Mouse (Mus musculus): ENCODE measurements around the gene Igsf8.

Igsf8 gene

DNA sequence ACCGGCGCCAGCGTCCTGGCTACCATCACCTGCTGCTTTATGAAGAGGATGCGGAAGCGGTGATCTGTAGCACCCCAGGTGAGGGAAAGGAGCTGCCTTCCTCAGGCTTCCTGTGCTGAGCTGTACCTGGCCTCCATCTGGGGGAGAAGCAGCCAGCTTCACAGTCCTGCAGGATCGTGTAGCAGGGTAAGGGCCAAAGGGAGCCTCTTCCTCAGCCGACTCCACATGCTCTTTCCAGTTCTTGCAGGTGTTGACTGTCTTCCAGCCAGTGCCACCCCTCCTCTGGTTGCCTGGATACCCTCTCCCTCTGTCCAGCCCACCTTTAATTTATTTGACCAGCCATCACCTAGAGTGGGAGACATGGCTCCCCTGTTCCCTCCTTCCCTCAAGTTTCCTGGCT, 57.9 kb downstream of the Igsf8 start:
- DNase-seq (ENCODE audit: inconsistent age in 2 of 2, low spot score in 1 of 2) = no peak

- DNase-seq (ENCODE audit: inconsistent age in 2 of 2, low spot score in 1 of 2) = no peak
These were observed 58.5 kb downstream of the Igsf8 start for GRCm38 (mm10) chr1:172319921-172320411.

GRCm38 (mm10) chr1:172322725-172323124, 61.3 kb downstream of the Igsf8 start:
- peak in 1 of 2 experiments; percentile 23 for DNase-seq (ENCODE audit: inconsistent age in 2 of 2, low spot score in 1 of 2)

DNA sequence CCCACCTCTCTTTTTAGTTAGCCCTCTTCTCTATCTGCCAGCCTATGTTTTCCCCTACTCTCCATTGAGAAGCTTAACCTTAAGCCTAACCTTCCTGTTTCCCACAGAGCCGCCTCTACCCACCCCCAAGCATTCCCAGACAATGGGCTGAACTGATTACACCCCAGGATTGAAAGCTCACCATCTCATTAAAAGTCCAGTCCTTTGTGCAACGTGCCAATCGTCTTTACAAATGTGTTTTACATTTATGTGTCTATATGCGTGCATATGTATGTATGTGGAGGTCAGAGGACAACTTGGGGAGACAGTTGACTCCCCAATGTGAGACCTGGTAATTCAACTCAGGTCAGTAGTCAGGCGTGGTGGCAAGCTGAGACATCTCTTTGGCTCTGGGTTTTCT, 61.9 kb downstream of the Igsf8 start:
- DNase-seq (ENCODE audit: inconsistent age in 2 of 2, low spot score in 1 of 2) = no peak

- peak in 1 of 2 experiments; percentile 27 for DNase-seq (ENCODE audit: inconsistent age in 2 of 2, low spot score in 1 of 2)
These were observed 62.4 kb downstream of the Igsf8 start for GRCm38 (mm10) chr1:172323801-172324359.

DNA sequence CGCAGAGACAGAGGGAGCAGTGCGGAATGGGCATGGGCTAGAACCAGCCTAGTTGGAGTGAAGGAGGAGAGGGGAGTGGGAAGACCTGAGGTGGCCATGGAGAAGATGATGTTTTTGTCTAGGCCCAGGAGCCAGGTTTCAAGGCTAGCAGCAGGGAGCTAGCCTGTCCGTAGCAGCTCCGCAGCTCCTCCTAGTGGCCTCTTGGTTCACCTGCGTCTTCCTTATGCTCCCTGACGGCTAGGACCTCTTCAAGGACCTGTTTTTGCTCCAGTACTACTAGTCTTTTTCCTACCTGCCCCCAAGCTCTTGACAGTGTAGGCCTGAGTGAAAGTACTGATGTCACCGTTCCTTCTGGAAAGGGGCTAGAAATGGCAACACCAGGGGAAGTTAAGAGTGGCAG, 63.3 kb downstream of the Igsf8 start:
- DNase-seq (ENCODE audit: inconsistent age in 2 of 2, low spot score in 1 of 2) = peak; percentile 77 to 92

- peak; percentile 75 to 89 for DNase-seq (ENCODE audit: inconsistent age in 2 of 2, low spot score in 1 of 2)
These were observed 64.5 kb downstream of the Igsf8 start for GRCm38 (mm10) chr1:172325680-172326535.

DNA sequence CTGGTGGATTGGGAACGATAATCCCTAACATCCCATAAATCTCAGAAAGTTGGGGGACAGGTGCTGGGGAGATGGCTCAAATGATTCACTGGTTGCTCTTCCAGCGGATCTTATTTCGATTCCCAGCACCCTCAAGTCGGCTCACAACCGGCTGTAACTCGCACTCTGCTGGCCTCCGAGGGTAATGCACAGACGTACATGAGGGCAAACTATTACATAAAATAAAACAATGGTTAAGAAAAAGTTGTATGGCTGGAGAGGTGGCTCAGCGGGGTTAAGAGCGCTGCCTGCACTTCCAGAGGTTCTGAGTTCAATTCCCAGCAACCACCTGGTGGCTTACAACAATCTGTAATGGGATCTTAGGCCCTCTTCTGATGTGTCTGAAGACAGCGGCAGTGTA, 65.2 kb downstream of the Igsf8 start:
- DNase-seq (ENCODE audit: inconsistent age in 2 of 2, low spot score in 1 of 2) = no peak

- no peak for DNase-seq (ENCODE audit: inconsistent age in 2 of 2, low spot score in 1 of 2)
These were observed 66.0 kb downstream of the Igsf8 start for GRCm38 (mm10) chr1:172327206-172328001.

DNA sequence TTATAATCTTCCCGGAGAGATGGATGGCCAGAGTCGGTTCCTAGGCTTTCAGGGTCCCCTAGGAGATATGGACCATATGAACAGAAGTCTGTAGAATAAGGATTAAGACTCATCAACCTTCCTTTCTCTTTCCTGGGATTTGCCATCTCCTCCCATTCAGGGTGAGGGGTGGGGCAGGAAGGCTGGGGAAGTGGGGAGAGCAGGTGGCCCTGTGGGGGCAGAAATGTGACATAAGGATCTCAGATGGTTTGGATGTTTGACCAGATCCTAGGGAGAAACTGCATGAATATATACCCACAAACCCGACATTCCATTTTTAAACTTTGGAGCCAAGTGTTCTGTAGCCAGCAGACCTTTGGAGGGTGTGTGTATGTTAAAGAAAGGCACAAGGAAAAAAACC, 66.6 kb downstream of the Igsf8 start:
- DNase-seq (ENCODE audit: inconsistent age in 2 of 2, low spot score in 1 of 2) = no peak

DNA sequence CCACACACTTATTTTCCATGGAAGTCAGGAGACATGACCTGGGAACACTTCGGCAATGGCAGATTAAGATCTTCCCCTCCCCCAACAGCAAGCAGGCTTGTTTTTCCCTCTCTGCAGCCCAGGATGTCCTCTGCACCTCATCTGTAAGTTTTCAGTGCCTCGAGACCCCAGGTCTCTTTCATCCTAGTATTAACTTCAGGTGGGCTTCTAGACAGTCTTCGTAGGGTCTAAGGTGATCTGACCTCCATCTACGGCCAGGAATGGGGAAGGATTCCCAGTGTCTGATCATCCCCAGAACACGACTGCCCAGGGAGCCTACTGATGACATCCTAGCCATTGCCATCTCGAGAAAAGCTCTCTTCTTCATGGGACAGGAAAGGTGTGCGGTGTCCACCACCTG, 67.0 kb downstream of the Igsf8 start:
- DNase-seq (ENCODE audit: inconsistent age in 2 of 2, low spot score in 1 of 2) = no peak

GRCm38 (mm10) chr1:172329131-172329530, 67.7 kb downstream of the Igsf8 start, which contains the start of gene Kcnj9:
Gene Kcnj9 (minus strand): TSS chr1:172329318.
- no peak for DNase-seq (ENCODE audit: inconsistent age in 2 of 2, low spot score in 1 of 2)

GRCm38 (mm10) chr1:172329616-172330015, 68.2 kb downstream of the Igsf8 start:
- DNase-seq (ENCODE audit: inconsistent age in 2 of 2, low spot score in 1 of 2) = no peak

DNA sequence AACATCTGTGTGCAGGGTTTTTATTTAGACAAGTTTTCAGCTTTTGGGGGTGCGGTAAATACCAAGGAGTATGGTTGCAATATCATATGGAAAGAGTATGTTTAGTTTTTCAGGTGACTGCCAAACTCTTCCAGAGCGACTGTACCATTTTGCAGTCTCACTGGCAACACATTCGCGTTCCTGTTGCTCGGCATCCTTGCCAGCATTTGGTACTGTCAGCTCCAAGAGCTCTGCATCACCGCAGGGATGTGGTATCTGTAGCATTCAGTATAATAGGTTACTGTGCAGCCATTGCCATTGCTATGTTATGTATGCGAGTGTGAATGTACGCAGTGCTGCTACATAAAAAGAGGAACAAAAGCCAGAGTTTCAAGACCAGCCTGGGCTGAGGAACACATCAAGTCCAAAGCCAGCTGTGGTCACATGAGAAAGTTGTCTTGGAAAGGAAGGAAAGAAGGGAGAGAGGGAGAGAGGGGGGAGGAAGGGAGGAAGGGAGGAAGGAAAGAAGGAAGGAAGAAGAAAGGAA, 70.0 kb downstream of the Igsf8 start:
- no peak for DNase-seq (ENCODE audit: inconsistent age in 2 of 2, low spot score in 1 of 2)

GRCm38 (mm10) chr1:172332925-172333324, 71.5 kb downstream of the Igsf8 start:
- DNase-seq (ENCODE audit: inconsistent age in 2 of 2, low spot score in 1 of 2) = no peak

DNA sequence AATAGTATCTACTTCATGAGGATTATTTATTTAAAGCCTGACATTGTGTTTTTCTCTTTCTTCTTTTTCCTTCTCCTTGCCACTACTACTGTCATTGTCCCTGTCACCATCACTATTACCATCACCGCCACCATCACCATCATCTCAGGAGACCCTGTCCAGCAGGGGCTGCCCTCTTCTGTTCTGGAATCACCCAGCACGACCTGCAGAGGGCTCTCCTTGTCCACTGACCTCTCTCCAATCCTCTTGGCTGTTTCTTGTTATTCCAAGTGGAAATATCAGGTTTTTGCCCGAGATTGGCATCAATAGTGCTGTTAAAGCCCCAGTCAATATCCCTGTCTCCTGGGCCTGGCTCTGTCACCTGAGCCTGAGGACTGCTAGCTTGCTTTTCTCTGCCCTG, 72.1 kb downstream of the Igsf8 start:
- no peak for DNase-seq (ENCODE audit: inconsistent age in 2 of 2, low spot score in 1 of 2)

DNA sequence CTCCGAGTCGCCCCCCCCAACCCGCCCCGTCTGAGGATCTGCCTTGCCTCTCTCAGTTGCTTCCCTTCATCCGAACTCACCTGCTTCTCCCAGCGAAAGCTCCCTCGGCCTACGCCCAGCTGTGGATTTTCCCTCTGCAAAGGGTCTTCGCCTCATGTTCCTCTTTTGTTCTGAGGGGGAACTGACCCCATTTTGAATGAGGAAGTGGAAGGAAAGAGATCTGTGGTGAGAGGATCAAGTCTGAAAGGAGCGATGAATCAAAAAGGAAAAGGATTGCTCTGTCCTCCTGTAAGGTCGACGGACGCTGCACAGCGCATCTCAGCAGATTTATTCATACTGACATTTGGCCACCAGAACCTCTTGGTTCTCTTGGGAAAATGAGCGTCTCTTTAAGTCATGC, 74.4 kb downstream of the Igsf8 start:
- no peak for DNase-seq (ENCODE audit: inconsistent age in 2 of 2, low spot score in 1 of 2)

DNA sequence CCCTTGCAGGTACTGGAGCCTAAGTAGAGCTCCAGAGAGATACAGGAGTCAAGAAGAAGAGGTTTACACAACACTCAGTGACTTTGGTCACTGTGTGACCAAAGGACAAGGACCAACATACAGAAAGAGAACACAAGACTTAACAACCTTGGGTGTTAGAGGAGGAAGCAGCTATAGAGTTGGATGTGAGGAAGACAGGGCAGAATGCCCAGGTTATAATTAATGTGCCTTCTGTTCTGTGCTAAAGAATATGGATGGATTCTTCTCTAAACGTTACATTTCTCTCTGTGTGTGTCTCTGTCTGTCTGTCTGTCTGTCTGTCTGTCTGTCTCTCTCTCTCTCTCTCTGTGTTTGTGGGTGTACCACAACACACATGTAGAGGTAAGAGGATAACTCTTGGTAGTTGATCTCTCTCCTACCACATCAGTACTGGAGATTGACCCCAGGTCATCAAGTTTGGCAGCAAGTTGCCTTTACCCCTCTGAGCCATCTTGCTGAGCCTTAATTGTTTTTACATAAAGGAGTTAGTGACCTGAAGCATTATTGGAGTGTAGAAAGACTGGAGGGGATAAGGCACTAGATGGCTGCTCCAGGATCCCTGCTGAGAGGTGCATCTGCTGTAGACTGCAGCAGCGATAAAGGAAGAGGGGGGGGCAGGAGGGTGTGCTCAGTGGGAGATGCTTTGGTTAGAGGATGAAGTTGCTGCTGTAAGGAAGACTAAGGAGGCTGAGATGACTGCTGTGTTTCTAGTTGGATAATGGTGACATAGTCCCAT, 76.2 kb downstream of the Igsf8 start:
- no peak for DNase-seq (ENCODE audit: inconsistent age in 2 of 2, low spot score in 1 of 2)

GRCm38 (mm10) chr1:172340729-172341321, 79.4 kb downstream of the Igsf8 start, which contains the start of gene Kcnj10:
Gene Kcnj10 (plus strand): TSS chr1:172341210.
- peak; percentile 77 to 90 for DNase-seq (ENCODE audit: inconsistent age in 2 of 2, low spot score in 1 of 2)

- no peak for DNase-seq (ENCODE audit: inconsistent age in 2 of 2, low spot score in 1 of 2)
These were observed 79.9 kb downstream of the Igsf8 start for GRCm38 (mm10) chr1:172341386-172341785.

All from adrenal gland, adult (tissue).